Mouse (Mus musculus): ENCODE measurements around the gene Shmt2.

The Shmt2 gene

DNA sequence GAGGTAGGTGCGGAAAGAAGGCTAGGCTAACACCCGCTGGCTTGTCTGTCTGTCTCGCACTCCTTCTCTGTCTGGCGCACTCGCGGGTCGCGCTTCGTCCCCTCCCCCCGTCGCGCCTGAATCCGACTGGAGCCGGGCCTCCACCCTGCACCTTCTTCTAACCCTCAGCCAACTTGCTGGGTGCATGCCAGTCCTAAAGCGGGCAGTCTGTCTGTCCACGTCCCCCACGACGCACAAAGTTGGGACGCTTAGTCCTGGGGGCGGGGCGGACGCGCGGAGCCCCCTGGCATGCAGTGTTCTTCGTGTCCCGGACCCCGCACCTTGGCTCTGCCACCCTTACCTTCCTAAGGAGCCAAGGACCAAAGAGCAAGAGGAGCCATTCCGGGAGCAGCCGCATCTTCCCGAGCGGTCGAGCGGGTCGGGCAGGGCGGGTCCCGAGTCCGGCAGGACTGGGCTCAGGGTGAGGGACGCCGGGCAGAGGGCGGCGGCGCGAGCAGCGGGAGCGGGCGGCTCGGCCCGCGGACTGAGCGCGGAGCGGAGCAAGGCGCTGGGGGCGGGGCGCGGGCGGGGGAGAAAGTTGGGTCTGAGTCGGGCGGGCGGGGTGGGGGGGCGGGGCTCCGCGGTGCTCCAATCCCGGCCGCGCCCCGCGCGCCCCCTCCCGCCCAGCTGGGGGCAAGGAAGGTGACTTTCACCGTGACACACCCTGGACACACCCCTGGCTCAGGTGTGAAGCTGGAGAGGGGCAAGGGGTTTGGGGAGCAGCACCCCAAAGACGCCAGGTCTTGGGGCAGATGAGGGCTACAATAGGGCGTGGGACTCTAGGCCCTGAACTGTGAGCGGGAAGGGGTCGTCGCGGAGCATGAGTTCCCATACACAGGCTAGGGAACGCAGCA is 12.0 kb upstream of the Shmt2 start, which contains the start of gene Nxph4:
Nxph4 (minus strand) TSS at position 524 of the 893 bp plus-strand sequence.
- no peak for DNase-seq (ENCODE audit: low spot score)

DNA sequence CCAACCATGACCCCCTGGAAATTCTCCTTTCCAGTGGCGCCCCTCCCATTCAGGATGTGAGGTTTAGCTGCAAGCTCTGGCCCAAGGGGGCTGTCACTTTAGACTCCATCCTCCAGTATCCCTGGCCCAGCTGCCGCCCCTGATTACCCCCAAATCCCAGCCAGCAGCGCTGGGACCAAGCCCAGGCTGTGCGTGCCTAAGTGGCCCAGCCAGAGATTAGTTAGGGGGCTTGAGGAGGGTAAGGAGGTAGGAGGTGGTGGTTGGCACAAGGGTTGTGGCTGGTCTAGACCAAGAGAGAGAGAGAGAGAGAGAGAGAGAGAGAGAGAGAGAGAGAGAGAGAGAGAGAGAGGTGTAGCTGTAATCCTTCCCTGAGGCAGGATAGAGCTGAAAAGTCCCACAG is 9.3 kb upstream of the Shmt2 start:
- DNase-seq (ENCODE audit: low spot score), result no peak

DNA sequence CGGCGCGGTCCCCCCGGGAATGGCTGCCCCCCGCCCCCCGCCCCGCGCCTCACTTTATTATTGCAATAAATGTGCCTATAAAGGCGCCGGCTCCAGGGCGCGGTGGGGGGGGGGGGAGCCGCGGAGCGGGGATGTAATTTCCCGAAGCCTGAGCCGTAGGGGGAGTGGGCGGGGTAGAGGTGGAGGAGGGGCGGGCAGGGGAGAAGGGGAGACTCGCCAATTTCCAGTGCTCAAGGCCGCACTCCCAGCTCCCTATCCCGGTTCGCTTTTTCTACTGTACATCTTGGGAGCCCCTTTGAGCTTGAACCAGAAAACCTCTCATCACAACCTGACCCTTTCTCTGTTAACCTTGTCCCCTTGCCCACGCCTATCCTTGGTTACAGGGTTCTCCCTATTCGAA is 8.7 kb upstream of the Shmt2 start:
- DNase-seq (ENCODE audit: low spot score), result no peak

DNA sequence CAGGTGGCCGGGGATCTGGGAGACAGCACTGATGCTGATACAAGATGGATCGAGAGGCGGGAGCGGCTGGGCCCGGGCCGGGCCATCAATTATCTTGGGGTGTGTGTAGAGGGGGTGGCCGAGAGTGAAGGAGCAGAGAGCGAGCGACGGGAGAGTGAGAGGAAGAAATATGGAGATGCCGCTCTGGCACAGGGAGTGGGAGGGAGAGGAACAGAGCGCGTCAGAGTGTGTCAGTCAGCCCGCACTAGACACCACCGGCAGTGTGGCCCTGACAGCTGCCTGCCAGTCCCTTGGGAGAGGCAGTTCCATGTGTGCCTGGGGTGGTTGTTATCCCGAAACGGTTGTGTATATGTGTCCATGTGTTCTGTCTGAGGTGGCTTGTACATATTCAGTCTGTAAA is 5.2 kb upstream of the Shmt2 start:
- no peak for DNase-seq (ENCODE audit: low spot score)

DNA sequence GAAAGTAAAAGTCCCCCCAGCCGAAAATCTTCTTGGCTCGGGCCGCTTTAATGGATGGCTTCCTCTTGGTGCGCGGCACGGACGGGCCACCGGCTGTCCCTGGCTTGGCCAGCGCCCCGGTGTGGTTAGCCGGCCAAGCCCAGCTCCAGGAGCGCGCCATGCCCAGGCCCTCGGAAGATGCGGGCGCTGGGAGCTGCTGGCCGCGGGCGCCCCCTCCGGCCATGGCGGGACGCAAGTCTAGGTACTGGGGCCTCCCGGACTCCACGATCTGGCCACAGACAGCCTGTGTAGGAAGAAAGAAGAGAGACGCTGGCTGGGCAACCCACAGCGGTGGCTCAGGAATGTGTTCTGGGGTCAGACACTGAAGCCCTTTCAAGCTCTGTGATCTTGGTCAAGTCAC is 4.4 kb upstream of the Shmt2 start:
- DNase-seq (ENCODE audit: low spot score), result peak; percentile 73

DNA sequence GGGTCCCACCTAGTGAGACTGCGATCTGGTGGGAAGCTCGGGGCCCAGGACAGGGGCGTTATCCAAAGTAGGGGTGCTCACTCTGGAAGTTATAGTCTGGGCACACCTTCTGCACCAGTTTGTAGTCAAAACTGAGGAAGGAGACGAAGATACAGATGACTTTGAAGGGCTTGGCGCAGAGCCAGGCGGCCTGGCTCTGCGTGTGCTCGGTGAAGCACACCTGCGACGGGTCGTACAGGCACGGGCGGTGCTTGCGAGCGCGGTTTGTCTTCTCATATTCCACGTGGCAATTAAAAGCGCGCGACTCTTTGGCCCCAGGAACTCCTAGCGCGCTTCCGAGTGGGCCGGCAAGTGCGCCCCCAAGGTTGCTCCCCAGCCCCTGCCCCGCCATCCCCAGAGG is 3.8 kb upstream of the Shmt2 start:
- no peak for DNase-seq (ENCODE audit: low spot score)

DNA sequence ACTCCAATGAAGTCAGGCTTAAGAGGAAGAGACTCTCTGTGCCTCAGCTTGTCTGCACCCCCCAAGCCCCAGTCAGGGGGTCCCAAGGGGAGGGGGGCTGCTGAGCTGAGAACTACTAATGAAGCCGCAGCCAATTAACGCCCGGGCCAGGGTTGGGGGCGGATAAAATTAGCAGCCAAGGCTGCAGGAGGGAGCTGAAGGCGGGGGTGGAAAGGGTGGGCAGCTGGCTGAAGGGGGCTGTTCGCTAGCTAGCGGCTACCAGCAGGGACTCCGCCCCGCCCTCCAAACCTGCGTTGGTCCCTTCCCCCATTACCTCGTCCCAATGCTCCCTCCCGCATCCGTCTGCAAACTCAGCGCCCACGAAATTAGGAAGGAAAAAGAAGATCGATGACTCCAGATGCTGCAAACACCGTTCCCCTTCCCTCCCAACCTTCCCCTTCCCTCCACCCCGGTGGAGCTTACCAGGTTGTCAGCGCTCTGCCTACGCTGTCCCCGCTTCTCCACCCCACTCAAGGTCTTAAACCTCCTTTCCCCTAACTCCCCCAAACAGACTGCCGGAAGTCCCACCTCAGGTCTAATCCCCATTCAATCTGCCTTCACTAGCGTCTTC is 2.5 kb upstream of the Shmt2 start:
- DNase-seq (ENCODE audit: low spot score), result no peak

DNA sequence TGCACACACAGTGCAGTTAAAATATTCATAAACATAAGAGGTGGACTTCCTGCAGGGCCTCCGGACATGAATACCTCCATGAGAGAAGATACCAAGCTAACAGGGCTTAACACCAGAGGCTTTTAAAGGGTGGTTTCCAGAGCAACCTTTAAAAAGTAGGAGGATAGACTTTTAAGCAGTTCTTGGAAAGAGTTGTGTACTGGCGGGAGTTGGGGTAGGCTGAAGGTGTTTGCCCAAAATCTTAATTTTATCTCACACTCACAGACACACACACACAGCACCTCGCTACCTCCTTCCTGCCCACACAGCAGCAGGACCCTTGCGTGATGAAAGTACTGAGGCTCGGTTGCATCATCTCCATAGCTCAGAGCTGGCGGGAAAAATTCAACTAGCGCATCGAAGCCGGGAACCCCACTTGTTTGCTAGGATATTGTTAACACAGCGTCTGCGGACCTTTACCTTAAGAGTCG is 598 bp downstream of the Shmt2 start:
- DNase-seq (ENCODE audit: low spot score), result no peak

DNA sequence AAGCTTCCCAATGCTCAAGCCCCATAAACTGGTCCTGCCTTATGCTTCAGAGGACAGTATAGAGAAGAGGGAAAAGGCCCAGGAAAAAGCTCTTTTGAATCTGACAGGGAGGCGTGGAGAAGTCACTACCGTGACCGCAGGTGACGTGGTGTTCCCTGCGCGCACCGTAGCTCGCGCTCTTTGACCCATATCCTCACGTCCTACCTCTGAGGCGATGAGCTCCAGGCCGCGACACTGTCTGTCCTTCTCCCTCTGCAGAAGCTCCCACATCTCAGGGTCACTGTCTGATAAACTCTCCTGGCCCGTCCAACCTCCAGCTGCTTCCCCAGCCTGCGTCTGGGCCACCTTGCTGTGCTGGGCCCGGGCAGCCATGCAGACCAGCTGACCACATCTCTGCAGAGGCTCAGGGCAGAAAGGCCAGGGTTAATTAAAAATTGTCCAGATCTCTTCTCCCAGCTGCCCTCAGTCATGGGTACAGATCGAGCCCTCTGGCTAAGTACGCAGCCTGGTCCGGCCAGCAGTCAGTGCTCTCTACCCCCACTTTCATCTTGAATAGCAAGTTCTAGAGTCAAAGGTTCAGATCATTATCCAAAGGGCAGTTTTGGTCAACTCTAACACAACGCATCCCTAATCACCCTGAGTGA is 1.4 kb downstream of the Shmt2 start:
- no peak for DNase-seq (ENCODE audit: low spot score)

DNA sequence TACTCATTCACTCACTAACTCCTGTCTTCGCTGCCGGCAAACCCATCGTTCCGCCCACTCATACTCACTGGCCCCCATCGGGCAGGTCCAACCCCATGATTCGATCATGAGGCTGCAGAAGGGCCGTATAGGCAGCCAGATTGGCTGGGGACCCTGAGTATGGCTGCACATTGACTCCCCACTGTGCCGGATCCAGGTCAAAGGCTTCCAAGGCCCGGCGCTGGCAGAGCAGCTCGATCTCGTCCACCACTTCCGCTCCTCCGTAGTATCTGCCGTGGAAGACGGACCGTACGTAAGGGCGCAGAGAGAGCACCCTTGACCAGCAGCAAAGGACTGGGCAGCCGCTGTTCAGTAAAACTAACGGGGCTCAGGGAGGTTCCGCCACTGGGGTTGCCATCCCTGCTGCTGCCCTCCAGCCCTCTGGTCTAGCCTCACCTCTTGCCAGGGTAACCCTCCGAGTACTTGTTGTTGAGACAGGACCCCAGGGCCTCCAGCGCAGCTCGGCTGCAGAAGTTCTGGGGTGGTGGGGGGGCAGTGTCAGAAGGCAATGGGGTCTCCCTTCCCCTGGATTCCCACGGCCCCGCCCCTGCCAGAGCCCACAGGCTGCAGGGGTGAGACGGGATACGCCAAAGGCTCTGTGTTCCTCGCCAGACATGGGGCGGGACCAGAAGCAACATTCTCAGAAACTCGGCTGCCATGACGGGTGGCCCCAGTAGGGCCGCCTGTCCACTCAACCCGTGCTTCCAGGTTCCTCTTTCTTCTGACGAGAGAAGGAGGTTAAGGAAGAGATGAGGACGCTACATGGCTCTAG is 2.1 kb downstream of the Shmt2 start:
- no peak for DNase-seq (ENCODE audit: low spot score)

DNA sequence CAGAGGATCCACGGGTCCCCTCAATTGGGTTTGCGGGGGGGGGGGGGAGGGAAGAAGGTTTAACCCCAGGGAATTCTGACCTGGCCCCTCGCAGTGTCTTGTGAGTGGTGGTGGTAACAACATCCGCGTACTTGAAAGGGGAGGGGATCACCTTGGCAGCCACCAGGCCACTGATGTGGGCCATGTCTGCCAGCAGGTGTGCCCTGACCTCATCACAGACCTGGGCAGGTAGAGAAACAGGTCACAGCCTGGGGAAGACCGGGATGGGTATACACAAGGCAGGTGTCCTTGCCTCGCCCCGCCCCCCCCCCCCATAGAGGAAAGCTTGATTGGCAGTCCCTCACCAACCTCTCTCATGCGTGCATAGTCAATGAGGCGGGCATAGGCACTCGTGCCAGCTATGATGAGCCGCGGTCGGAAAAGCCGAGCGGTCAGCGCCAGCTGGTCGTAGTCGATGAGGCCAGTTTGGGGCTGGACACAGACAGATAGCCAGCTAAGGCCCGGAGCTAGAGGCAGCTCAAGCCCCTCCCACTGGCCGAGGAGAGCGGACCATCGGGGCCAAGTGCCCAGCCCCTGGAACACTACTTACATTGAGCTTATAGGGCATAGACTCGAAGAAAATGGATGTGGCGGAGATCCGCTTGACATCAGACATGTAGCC is 3.1 kb downstream of the Shmt2 start:
- no peak for DNase-seq (ENCODE audit: low spot score)

DNA sequence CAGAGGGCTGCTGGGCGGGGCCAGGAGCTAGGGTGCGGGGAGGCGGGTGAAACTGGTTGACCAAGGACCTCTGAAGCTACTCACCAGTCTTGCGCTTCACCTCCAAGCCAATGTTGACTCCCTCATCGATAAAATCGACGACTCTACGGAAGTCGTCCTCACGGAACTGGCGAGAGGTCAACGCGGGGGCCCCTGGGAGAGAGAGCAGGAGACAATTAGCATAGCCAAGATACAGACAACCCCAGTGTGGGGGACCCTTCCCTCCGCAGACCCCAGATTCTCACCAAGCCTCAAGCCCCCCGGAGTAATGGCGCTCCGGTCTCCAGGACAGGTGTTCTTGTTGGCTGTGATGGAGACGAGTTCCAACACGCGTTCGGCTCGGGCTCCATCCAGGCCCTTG is 4.3 kb downstream of the Shmt2 start:
- DNase-seq (ENCODE audit: low spot score), result no peak

DNA sequence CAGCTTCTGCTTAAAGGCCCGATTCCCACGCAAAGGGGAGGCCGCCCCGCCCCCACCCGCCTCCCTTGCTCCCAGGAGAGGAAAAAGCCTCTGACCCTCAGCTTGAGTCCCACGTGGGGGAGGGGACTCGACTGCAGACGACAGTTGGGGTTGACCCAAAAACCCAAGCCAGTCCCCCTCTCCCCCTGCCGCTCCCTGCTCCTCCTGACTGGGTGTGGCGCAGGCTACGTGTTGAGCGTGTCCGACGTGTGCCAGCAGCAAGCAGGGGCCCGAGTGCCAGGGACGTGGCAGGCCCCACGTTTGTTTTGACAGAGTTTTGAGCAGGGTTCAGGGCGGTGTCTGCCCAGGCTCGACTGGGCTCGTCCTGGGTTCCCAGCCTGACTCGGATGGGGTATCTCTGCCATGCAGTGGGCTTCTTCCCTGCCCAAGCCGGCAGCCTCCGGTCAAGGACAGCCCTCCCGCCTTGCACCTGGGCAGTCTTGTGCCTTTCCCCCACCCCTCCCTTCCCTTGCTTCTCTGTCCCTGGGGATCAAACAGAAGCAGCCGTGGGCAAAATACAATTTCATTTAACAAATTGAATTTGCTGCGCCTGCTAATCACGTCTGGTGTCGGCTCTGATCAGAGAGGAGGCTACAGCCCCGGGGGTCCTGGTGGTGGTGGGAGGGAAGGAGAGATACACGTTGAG is 5.5 kb downstream of the Shmt2 start:
- DNase-seq (ENCODE audit: low spot score), result peak; percentile 39

DNA sequence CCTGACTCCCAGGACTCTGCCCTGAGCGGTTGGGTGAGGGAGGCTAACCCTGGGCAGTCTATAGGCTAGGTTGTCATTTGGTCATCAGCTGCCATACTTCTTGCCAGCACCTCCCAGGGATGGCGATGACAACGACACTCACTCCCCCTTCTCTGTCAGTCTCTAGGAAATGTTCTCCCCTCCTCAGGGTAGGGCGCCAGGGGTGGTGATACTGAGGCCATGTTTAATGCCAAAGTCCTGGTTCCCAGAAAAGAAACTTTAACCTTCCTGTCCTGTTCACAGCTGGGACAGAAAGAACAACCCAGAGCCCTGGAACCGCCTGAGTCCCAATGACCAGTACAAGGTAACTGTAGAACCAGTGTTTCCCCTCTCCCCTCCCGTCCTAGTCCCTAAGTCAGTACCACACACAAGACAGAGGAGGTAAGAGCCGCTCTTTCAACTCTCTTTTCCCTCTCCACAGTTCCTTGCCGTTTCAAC is 6.2 kb downstream of the Shmt2 start:
- DNase-seq (ENCODE audit: low spot score), result no peak

DNA sequence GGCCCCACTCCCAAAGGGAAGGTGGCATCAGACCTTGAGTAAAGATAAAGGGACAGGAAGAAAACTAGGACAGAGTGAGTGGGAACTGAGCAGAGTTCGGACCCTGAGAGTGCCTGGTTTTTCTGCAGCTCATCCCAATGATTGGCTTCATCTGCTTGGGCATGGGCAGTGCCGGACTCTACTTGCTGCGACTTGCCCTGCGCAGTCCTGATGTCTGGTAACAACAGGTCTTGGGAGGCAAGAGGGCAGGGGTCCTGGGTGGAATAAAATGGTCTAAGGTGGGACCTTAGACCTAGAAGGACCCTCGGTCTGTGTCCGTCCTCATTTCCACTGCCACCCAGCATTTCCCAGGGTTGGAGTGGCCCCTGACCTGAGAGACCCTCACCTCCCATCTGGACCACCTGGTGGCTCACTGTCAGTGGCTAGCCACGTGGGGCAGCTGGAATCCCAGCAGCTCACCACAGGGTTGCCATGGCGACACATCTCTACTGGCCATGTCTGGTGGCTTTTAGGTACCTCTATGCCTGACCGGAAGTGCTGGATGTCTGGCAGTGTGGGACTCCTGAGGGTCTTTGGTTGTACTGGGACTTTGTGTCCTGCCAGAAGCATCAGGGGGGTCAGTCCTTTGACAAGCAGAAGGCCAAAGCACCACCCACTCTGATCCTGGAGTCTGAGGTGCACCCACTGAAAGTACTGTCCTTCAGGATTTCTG is 6.8 kb downstream of the Shmt2 start:
- no peak for DNase-seq (ENCODE audit: low spot score)

DNA sequence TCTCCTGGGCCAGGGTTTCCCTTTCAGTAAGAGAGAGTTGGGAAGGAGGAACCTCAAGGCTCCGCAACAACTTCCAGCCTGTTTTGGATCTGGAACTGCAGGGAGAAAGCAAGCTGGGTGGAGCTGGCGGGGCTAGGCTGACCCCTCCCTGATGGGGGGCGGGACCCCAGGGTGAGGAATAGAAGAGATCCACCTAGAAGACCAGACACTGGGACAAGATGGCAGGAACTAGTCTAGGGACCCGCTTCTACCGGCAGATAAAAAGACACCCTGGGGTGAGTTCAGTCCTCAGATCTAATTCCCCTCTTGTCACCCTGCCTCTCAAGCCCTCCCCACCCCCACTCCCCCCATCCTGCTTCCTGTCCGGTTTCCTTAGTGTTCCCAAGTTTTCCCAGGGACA is 7.5 kb downstream of the Shmt2 start, which contains the start of gene Ndufa4l2:
Ndufa4l2 (plus strand) TSS at position 204 of the 400 bp plus-strand sequence.
- no peak for DNase-seq (ENCODE audit: low spot score)

DNA sequence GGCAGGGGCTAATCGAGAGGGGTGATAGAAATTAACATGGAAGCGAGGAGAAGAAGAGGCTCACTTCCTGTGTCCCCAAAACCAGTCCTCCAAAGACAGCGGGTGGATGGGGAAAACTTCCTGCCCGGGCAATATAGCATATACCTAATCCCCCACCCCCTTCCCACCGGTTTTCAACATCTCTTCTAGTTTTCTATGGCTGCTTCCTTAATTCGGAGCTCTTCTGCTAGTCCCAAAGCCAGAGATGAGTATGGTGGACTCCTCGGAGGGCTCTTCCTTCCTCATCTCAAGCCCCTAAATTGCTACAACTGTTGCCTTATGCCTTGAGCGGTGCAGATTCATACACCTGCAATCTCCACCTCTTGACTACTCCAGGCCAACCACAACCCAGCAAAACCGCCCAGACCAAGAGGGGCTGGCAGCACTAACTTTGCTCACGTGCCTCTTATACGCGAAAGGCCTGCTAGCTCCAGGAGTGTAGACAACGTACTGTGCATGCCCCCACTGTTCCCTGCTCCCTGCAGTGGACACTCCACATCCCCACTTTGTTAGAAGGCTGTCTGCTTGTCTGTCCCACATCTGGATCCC is 8.0 kb downstream of the Shmt2 start:
- DNase-seq (ENCODE audit: low spot score), result no peak

DNA sequence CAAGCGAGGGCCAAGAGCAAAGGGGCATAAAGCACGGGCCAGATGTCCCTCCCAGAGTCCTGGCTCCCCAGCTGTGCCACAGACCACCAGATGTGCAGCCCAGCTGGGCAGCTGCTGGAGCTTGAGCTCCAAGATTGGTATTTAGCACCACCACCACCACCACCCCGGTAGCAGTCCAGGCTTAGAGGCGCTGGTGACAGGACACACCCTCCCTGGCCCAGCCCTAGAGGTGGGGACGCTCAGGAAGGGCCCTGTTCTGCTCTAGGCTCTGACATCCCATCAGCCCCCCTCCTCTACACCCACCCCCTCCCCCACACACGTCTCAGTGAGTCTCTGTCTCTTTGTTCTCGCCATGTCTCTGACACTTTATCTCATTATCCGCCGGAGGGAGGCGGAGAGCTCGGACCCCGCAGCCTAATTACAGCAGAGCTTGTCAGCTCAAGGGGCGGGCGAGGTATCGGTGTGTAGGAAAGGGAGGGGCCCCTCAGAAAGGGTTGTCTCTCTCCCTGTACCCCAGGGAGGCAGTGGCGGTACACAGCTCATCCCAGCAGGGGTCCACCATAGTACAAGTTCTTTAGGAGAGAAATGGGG is 8.6 kb downstream of the Shmt2 start:
- DNase-seq (ENCODE audit: low spot score), result no peak

DNA sequence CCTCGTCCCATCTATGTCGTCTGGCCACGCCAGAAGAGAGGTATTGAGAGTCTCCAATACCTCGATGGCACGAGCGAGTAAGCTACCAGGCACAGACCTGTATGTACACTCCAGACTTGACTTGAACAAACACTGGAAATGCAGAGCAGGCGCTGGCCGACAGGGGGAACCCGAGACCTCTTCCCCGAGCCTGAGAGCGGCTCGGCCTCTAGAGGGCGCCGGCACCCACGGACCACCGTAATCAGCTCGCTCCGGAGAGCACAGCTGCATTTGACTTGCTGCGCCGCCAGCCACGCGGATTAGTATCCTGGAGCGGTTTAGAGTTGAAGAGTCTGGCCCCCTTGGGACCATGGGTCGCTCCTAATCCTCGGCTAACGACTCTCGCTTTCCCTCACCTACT is 9.4 kb downstream of the Shmt2 start:
- DNase-seq (ENCODE audit: low spot score), result peak; percentile 93

All from ovary, postnatal 36 days (tissue).